Mouse (Mus musculus) telencephalon, adult 2 months (tissue): ENCODE results near the gene Rpl7a.
A peak's percentile ranks its signal among the peaks of the same experiment; 100 is the strongest.

Experiments
- DNase-seq: peaks from one replicate; pipeline ENCODE4 v3.0.0-alpha.2; 2011; ENCODE audit warnings: low read depth, low spot score

Rpl7a gene

GRCm38 (mm10) chr2:26914148-26914941, 3.8 kb downstream of the Rpl7a start:
- DNase-seq, result no peak

- DNase-seq, result peak; percentile 85
These were observed 5.6 kb downstream of the Rpl7a start, which contains the start of the genes Surf2 and Surf1 for GRCm38 (mm10) chr2:26915927-26916728. TSS of gene Surf2 (plus strand) at chr2:26916367. TSS of gene Surf1 (minus strand) at chr2:26916530.

- no peak for DNase-seq
These were observed 6.2 kb downstream of the Rpl7a start for GRCm38 (mm10) chr2:26916738-26917137.

GRCm38 (mm10) chr2:26919684-26920083, 9.1 kb downstream of the Rpl7a start:
- DNase-seq, result no peak

GRCm38 (mm10) chr2:26920190-26920855, 9.8 kb downstream of the Rpl7a start:
- no peak for DNase-seq

GRCm38 (mm10) chr2:26921784-26922183, 11.2 kb downstream of the Rpl7a start:
- DNase-seq, result no peak

GRCm38 (mm10) chr2:26927745-26928476, 17.3 kb downstream of the Rpl7a start:
- no peak for DNase-seq

- DNase-seq, result peak; percentile 67
These were observed 19.8 kb downstream of the Rpl7a start for GRCm38 (mm10) chr2:26930390-26930789.

- no peak for DNase-seq
These were observed 22.1 kb downstream of the Rpl7a start for GRCm38 (mm10) chr2:26932473-26933303.

- DNase-seq, result peak; percentile 75
These were observed 22.9 kb downstream of the Rpl7a start, which contains the start of the genes Surf4 and Stkld1 for GRCm38 (mm10) chr2:26933304-26934055. TSS of gene Surf4 (minus strand) at chr2:26933928. TSS of gene Stkld1 (plus strand) at chr2:26934047.

GRCm38 (mm10) chr2:26935286-26935685, 24.7 kb downstream of the Rpl7a start:
- no peak for DNase-seq

GRCm38 (mm10) chr2:26936425-26936824, 25.9 kb downstream of the Rpl7a start:
- DNase-seq, result no peak

GRCm38 (mm10) chr2:26941539-26941938, 31.0 kb downstream of the Rpl7a start:
- no peak for DNase-seq

GRCm38 (mm10) chr2:26943253-26943652, 32.7 kb downstream of the Rpl7a start:
- DNase-seq, result no peak

GRCm38 (mm10) chr2:26950411-26950810, 39.8 kb downstream of the Rpl7a start:
- DNase-seq, result no peak

GRCm38 (mm10) chr2:26951346-26951905, 40.9 kb downstream of the Rpl7a start:
- no peak for DNase-seq

GRCm38 (mm10) chr2:26952193-26952592, 41.6 kb downstream of the Rpl7a start:
- DNase-seq, result no peak

GRCm38 (mm10) chr2:26952866-26953265, 42.3 kb downstream of the Rpl7a start:
- no peak for DNase-seq

- no peak for DNase-seq
These were observed 44.3 kb downstream of the Rpl7a start for GRCm38 (mm10) chr2:26954735-26955395.
